Mouse (Mus musculus) MEL (cell line): Measurements from ENCODE around the gene Smyd3. TPM values are rescaled to one million over a fixed set of nuclear protein-coding genes. Genes with fewer than 3 reads are reported as not detected.
A peak's percentile ranks its signal among the peaks of the same experiment; 100 is the strongest.

ENCODE experiments used
- DNase-seq: peaks from one replicate; pipeline ENCODE4 v3.0.0; 2011; ENCODE audit warnings: low read depth, low spot score
- H3K27ac ChIP-seq: 2 replicates; pipeline ENCODE4 v1.5.1; 2012; ENCODE audit warnings: low read depth, mild to moderate bottlenecking, control low read depth, low read length, moderate library complexity; ENCODE audit not compliant: control insufficient read depth
- H3K27me3 ChIP-seq, 2 experiments: fragments of 150-350 bp in 1 of 2; sonication (generic) in 1 of 2; 2 replicates each; pipeline ENCODE4 v1.6.1; 2012; ENCODE audit warnings: low read length in 2 of 2, mild to moderate bottlenecking in 2 of 2, improper control_type of control experiment in 1 of 2, moderate library complexity in 1 of 2; ENCODE audit not compliant: insufficient read depth in 2 of 2, control insufficient read depth in 1 of 2
- H3K36me3 ChIP-seq, 2 experiments: 2 replicates each; pipeline ENCODE4 v1.6.1; 2012 to 2014; ENCODE audit warnings: low read length in 2 of 2, improper control_type of control experiment in 1 of 2, inconsistent platforms in 1 of 2, mild to moderate bottlenecking in 1 of 2; ENCODE audit not compliant: insufficient read depth in 2 of 2, control insufficient read depth in 1 of 2
- H3K4me1 ChIP-seq, 2 experiments: fragments of 150-350 bp in 1 of 2; sonication (generic) in 1 of 2; 2 replicates each; pipeline ENCODE4 v1.6.1; 2012; ENCODE audit warnings: low read length in 2 of 2, improper control_type of control experiment in 1 of 2, mild to moderate bottlenecking in 1 of 2; ENCODE audit not compliant: insufficient read depth in 2 of 2, control insufficient read depth in 1 of 2
- H3K4me3 ChIP-seq, 2 experiments: fragments of 150-350 bp in 1 of 2; sonication (generic) in 1 of 2; 2 replicates each; pipeline ENCODE4 v1.5.1; 2012; ENCODE audit warnings: low read depth in 2 of 2, low read length in 2 of 2, mild to moderate bottlenecking in 2 of 2, moderate library complexity in 2 of 2, control low read depth in 1 of 2, improper control_type of control experiment in 1 of 2; ENCODE audit not compliant: control insufficient read depth in 1 of 2, insufficient read depth in 1 of 2
- H3K79me2 ChIP-seq: 2 replicates; pipeline ENCODE4 v1.6.1; 2012; ENCODE audit warnings: mild to moderate bottlenecking, low read length, moderate library complexity; ENCODE audit not compliant: control insufficient read depth, poor library complexity, insufficient read depth
- H3K9ac ChIP-seq: 2 replicates; pipeline ENCODE4 v1.6.1; 2012; ENCODE audit warnings: low read depth, mild to moderate bottlenecking, control low read depth, low read length, moderate library complexity; ENCODE audit not compliant: control insufficient read depth, poor library complexity, severe bottlenecking
- H3K9me3 ChIP-seq: fragments of 150-350 bp; sonication (generic); replicated peaks from 2 replicates; pipeline ENCODE4 v1.6.1; 2012; ENCODE audit warnings: mild to moderate bottlenecking, low read length, improper control_type of control experiment, moderate library complexity; ENCODE audit not compliant: insufficient read depth
- BHLHE40 ChIP-seq: IDR thresholded peaks from 2 replicates; pipeline ENCODE4 v1.6.1; 2012; ENCODE audit warnings: low read depth, mild to moderate bottlenecking, inconsistent platforms, low read length, improper control_type of control experiment, borderline replicate concordance
- CHD1 ChIP-seq: IDR thresholded peaks from 2 replicates; pipeline ENCODE4 v1.6.1; 2012; ENCODE audit warnings: low read depth, mild to moderate bottlenecking, inconsistent platforms, low read length, improper control_type of control experiment
- CHD2 ChIP-seq: IDR thresholded peaks from 2 replicates; pipeline ENCODE4 v1.6.1; 2011; ENCODE audit warnings: low read length, improper control_type of control experiment
- CTCF ChIP-seq, 3 experiments: IDR thresholded peaks in 2 of 3; conservative IDR thresholded peaks in 1 of 3; 2 replicates each; pipeline ENCODE4 v1.5.1; 2011 to 2012; ENCODE audit warnings: low read length in 3 of 3, low read depth in 2 of 3, mild to moderate bottlenecking in 2 of 3, improper control_type of control experiment in 1 of 3, inconsistent platforms in 1 of 3, mixed read lengths in 1 of 3, moderate library complexity in 1 of 3; ENCODE audit not compliant: control insufficient read depth in 1 of 3, insufficient read depth in 1 of 3, poor library complexity in 1 of 3, severe bottlenecking in 1 of 3
- E2F4 ChIP-seq: IDR thresholded peaks from 2 replicates; pipeline ENCODE4 v1.6.1; 2011; ENCODE audit warnings: low read depth, low read length, improper control_type of control experiment, borderline replicate concordance
- ELF1 ChIP-seq: IDR thresholded peaks from 2 replicates; pipeline ENCODE4 v1.6.1; 2014; ENCODE audit warnings: low read depth, mild to moderate bottlenecking, inconsistent platforms, low read length, improper control_type of control experiment, moderate library complexity
- EP300 ChIP-seq, 2 experiments: IDR thresholded peaks; 2 replicates each; pipeline ENCODE4 v1.6.1; 2011; ENCODE audit warnings: improper control_type of control experiment in 2 of 2, low read length in 2 of 2, low read depth in 1 of 2, mild to moderate bottlenecking in 1 of 2
- ETS1 ChIP-seq: IDR thresholded peaks from 2 replicates; pipeline ENCODE4 v1.6.1; 2012; ENCODE audit warnings: low read depth, mild to moderate bottlenecking, inconsistent platforms, low read length, improper control_type of control experiment, moderate library complexity
- GABPA ChIP-seq: IDR thresholded peaks from 2 replicates; pipeline ENCODE4 v1.6.1; 2012; ENCODE audit warnings: low read depth, mild to moderate bottlenecking, inconsistent platforms, low read length, improper control_type of control experiment, moderate library complexity
- GATA1 ChIP-seq: IDR thresholded peaks from 2 replicates; pipeline ENCODE4 v1.6.1; 2011; ENCODE audit warnings: low read depth, low read length, improper control_type of control experiment
- HCFC1 ChIP-seq: IDR thresholded peaks from 2 replicates; pipeline ENCODE4 v1.6.1; 2012; ENCODE audit warnings: low read depth, mild to moderate bottlenecking, inconsistent platforms, low read length, improper control_type of control experiment, moderate library complexity
- JUND ChIP-seq: IDR thresholded peaks from 2 replicates; pipeline ENCODE4 v1.6.1; 2011; ENCODE audit warnings: low read depth, mild to moderate bottlenecking, improper control_type of control experiment, low read length
- KAT2A ChIP-seq: conservative IDR thresholded peaks from 2 replicates; pipeline ENCODE4 v1.6.1; 2012; ENCODE audit warnings: low read depth, low read length, improper control_type of control experiment, inconsistent platforms
- MAFK ChIP-seq: IDR thresholded peaks from 2 replicates; pipeline ENCODE4 v1.6.1; 2011; ENCODE audit warnings: low read depth, mild to moderate bottlenecking, low read length, improper control_type of control experiment, borderline replicate concordance
- MAX ChIP-seq: IDR thresholded peaks from 2 replicates; pipeline ENCODE4 v1.6.1; 2011; ENCODE audit warnings: low read length, improper control_type of control experiment
- MAZ ChIP-seq: IDR thresholded peaks from 2 replicates; pipeline ENCODE4 v1.6.1; 2012; ENCODE audit warnings: low read depth, mild to moderate bottlenecking, inconsistent platforms, low read length, improper control_type of control experiment
- MEF2A ChIP-seq: IDR thresholded peaks from 2 replicates; pipeline ENCODE4 v1.6.1; 2014; ENCODE audit warnings: low read depth, mild to moderate bottlenecking, inconsistent platforms, low read length, improper control_type of control experiment; ENCODE audit not compliant: poor library complexity, insufficient replicate concordance, severe bottlenecking; ENCODE audit errors: extremely low read depth
- MYB ChIP-seq: IDR thresholded peaks from 2 replicates; pipeline ENCODE4 v1.6.1; 2011; ENCODE audit warnings: mild to moderate bottlenecking, low read depth, low read length, improper control_type of control experiment
- MYC ChIP-seq: IDR thresholded peaks from 2 replicates; pipeline ENCODE4 v1.6.1; 2011; ENCODE audit warnings: low read depth, mild to moderate bottlenecking, low read length, improper control_type of control experiment, moderate library complexity
- NRF1 ChIP-seq: IDR thresholded peaks from 2 replicates; pipeline ENCODE4 v1.6.1; 2014; ENCODE audit warnings: low read depth, mild to moderate bottlenecking, inconsistent platforms, low read length, improper control_type of control experiment, moderate library complexity; ENCODE audit not compliant: poor library complexity, insufficient read depth, severe bottlenecking
- POLR2AphosphoS2 ChIP-seq: IDR thresholded peaks from 2 replicates; pipeline ENCODE4 v1.6.1; 2011; ENCODE audit warnings: low read length, improper control_type of control experiment
- POLR2AphosphoS5 ChIP-seq: IDR thresholded peaks from 2 replicates; pipeline ENCODE4 v1.6.1; 2012; ENCODE audit warnings: low read depth, borderline replicate concordance, mild to moderate bottlenecking, inconsistent platforms, low read length, moderate library complexity, mixed read lengths
- RAD21 ChIP-seq: IDR thresholded peaks from 2 replicates; pipeline ENCODE4 v1.6.1; 2011; ENCODE audit warnings: mild to moderate bottlenecking, low read depth, low read length, improper control_type of control experiment
- RCOR1 ChIP-seq: IDR thresholded peaks from 2 replicates; pipeline ENCODE4 v1.6.1; 2012; ENCODE audit warnings: low read depth, mild to moderate bottlenecking, inconsistent platforms, low read length, improper control_type of control experiment
- SIN3A ChIP-seq: IDR thresholded peaks from 2 replicates; pipeline ENCODE4 v1.6.1; 2012; ENCODE audit warnings: low read length, improper control_type of control experiment, inconsistent platforms
- SMC3 ChIP-seq: IDR thresholded peaks from 2 replicates; pipeline ENCODE4 v1.6.1; 2011; ENCODE audit warnings: low read depth, low read length, improper control_type of control experiment
- TAL1 ChIP-seq: IDR thresholded peaks from 2 replicates; pipeline ENCODE4 v1.6.1; 2012; ENCODE audit warnings: mild to moderate bottlenecking, inconsistent platforms, low read length, moderate library complexity, mixed read lengths
- TBP ChIP-seq: IDR thresholded peaks from 2 replicates; pipeline ENCODE4 v1.8.0; 2011; ENCODE audit warnings: low read depth, low read length, improper control_type of control experiment
- TCF12 ChIP-seq: IDR thresholded peaks from 2 replicates; pipeline ENCODE4 v1.6.1; 2014; ENCODE audit warnings: low read depth, mild to moderate bottlenecking, inconsistent platforms, low read length, improper control_type of control experiment, moderate library complexity
- USF1 ChIP-seq: IDR thresholded peaks from 2 replicates; pipeline ENCODE4 v1.6.1; 2014; ENCODE audit warnings: low read depth, mild to moderate bottlenecking, inconsistent platforms, low read length, improper control_type of control experiment, moderate library complexity
- USF2 ChIP-seq, 2 experiments: IDR thresholded peaks; 2 replicates each; pipeline ENCODE4 v1.6.1; 2011 to 2012; ENCODE audit warnings: improper control_type of control experiment in 2 of 2, low read length in 2 of 2, borderline replicate concordance in 1 of 2, inconsistent platforms in 1 of 2, low read depth in 1 of 2, mild to moderate bottlenecking in 1 of 2; ENCODE audit not compliant: insufficient read depth in 1 of 2
- ZC3H11A ChIP-seq: IDR thresholded peaks from 2 replicates; pipeline ENCODE4 v1.6.1; 2012; ENCODE audit warnings: low read depth, mild to moderate bottlenecking, inconsistent platforms, low read length, improper control_type of control experiment
- ZKSCAN1 ChIP-seq: IDR thresholded peaks from 2 replicates; pipeline ENCODE4 v1.6.1; 2012; ENCODE audit warnings: low read depth, mild to moderate bottlenecking, inconsistent platforms, low read length, improper control_type of control experiment, moderate library complexity
- ZMIZ1 ChIP-seq: IDR thresholded peaks from 2 replicates; pipeline ENCODE4 v1.6.1; 2012; ENCODE audit warnings: low read depth, mild to moderate bottlenecking, inconsistent platforms, low read length, improper control_type of control experiment, moderate library complexity
- ZNF384 ChIP-seq: IDR thresholded peaks from 2 replicates; pipeline ENCODE4 v1.6.1; 2012; ENCODE audit warnings: low read depth, mild to moderate bottlenecking, inconsistent platforms, low read length, improper control_type of control experiment
- polyA plus RNA-seq, 2 experiments: library from polyadenylated mRNA; stranded (reverse) in 1 of 2; unstranded in 1 of 2; fragments of >175 nt in 1 of 2; fragments of >200 nt in 1 of 2; gene quantifications; 2 replicates each; pipeline versions ENCODE4 v1.2.1 to v1.2.4; 2012; ENCODE audit warnings: low replicate concordance in 2 of 2, low read depth in 1 of 2; ENCODE audit not compliant: insufficient read length in 2 of 2, insufficient read depth in 1 of 2, missing spikeins in 1 of 2
- total RNA-seq: library from RNA; depleted of rRNA; stranded (reverse); fragments of 300-350 nt; gene quantifications from 2 replicates; pipeline ENCODE4 v1.2.3, GENCODE M21; 2012; rRNA removed

The Smyd3 gene
- total RNA-seq: 17.4 and 18.2 TPM in 2 replicates
- 10 to 100 TPM in 1 of 2 experiments, not detected in 1; 13.3 TPM for polyA plus RNA-seq

GRCm38 (mm10) chr1:179517713-179518465 is at the start of gene Smyd3:
Gene Smyd3 (minus strand): TSS chr1:179518041.
- Histone ChIP-seq H3K79me2 (peaks cover 12% of the 10 kb centered on the region), H3K9ac (peak within 1 kb of the TSS; percentile 78), H3K4me1 (no peaks in the 10 kb centered on the region), H3K36me3 (peaks cover 0 to 3% of the 10 kb centered on the region in 2 experiments; a peak in 2 of 4 replicates), H3K27ac (peak within 1 kb of the TSS; percentile 55), H3K4me3 (peak within 1 kb of the TSS; percentile 87 to 88), H3K9me3 (no peaks in the 10 kb centered on the region), H3K27me3 (no peaks in the 10 kb centered on the region)
- peak; percentile 96 for DNase-seq
- TF ChIP-seq MAFK: no peak
- TF ChIP-seq EP300 (IDR thresholded peaks at IDR 0.05; ENCODE audit: low read depth in 1 of 2, low read length in 2 of 2): 0 out of 4 replicates have a peak, but pooled peaks of 1 of the 2 experiments have one; percentile 3
- TF ChIP-seq HCFC1: peak; percentile 75
- TF ChIP-seq ETS1: no peak
- no peak for TF ChIP-seq MYC
- no peak for TF ChIP-seq SMC3
- peak; percentile 34; the same call in 1 of the 2 replicates for TF ChIP-seq TBP
- no peak for TF ChIP-seq E2F4
- no peak for TF ChIP-seq KAT2A
- no peak for TF ChIP-seq USF2 (IDR thresholded peaks at IDR 0.05; ENCODE audit: borderline replicate concordance in 1 of 2, insufficient read depth in 1 of 2, low read depth in 1 of 2, low read length in 2 of 2)
- TF ChIP-seq NRF1: peak; percentile 97
- no peak for TF ChIP-seq MEF2A
- TF ChIP-seq MAX: no peak
- TF ChIP-seq BHLHE40: no peak
- TF ChIP-seq ZMIZ1: peak; percentile 46; the same call in 1 of the 2 replicates
- no peak for TF ChIP-seq TAL1
- TF ChIP-seq CHD1: peak; percentile 92; the same call in 1 of the 2 replicates
- no peak for TF ChIP-seq RCOR1
- TF ChIP-seq USF1: no peak
- TF ChIP-seq CTCF (IDR thresholded peaks at IDR 0.05 in 2 of 3, conservative IDR thresholded peaks at IDR 0.05 in 1 of 3; ENCODE audit: control insufficient read depth in 1 of 3, insufficient read depth in 1 of 3, low read depth in 2 of 3, low read length in 3 of 3, poor library complexity in 1 of 3, severe bottlenecking in 1 of 3): peak; percentile 15 to 35 (median 29); a peak in 5 of 6 replicates
- peak; percentile 56; the same call in 1 of the 2 replicates for TF ChIP-seq MAZ
- TF ChIP-seq SIN3A: no peak; the same call in 1 of the 2 replicates
- TF ChIP-seq POLR2AphosphoS5: no peak
- TF ChIP-seq ZNF384: peak; percentile 96
- no peak for TF ChIP-seq JUND
- TF ChIP-seq GABPA: no peak
- TF ChIP-seq RAD21: no peak
- TF ChIP-seq GATA1: no peak
- TF ChIP-seq ELF1: no peak
- no peak for TF ChIP-seq ZKSCAN1
- no peak for TF ChIP-seq ZC3H11A
- TF ChIP-seq TCF12: peak; percentile 6; the same call in 1 of the 2 replicates
- no peak for TF ChIP-seq CHD2
- no peak for TF ChIP-seq MYB
- TF ChIP-seq POLR2AphosphoS2: peak; percentile 86
